Mouse (Mus musculus) hindbrain, postnatal 0 days (tissue): ENCODE measurements around the gene Gsta4. TPM values are rescaled to one million over a fixed set of nuclear protein-coding genes. Genes with fewer than 3 reads are reported as not detected.
"Not testable (repeated sequence)": the region's sequence is repeated elsewhere in the genome, so short reads cannot be mapped to it uniquely, and the experiment has no call there.

Source experiments
- ATAC-seq: fragments of 200-750 bp; cut with Nextera tagmentation; 2 replicates; pipeline ENCODE4 v1.8.0; 2017; ENCODE audit warnings: mild to moderate bottlenecking, moderate TSS enrichment, moderate library complexity
- DNase-seq: peaks from one replicate; pipeline ENCODE4 v3.0.0-alpha.2; 2015; ENCODE audit warnings: low spot score
- H3K27ac ChIP-seq: fragments of 300-500 bp; sonication (generic); 2 replicates; pipeline ENCODE4 v1.5.1; 2014; ENCODE audit warnings: mild to moderate bottlenecking
- H3K27me3 ChIP-seq: fragments of 300-500 bp; sonication (generic); 2 replicates; pipeline ENCODE4 v1.6.1; 2014; ENCODE audit warnings: low read length, mixed read lengths; ENCODE audit not compliant: insufficient read depth
- H3K36me3 ChIP-seq: fragments of 300-500 bp; sonication (generic); 2 replicates; pipeline ENCODE4 v1.6.1; 2014; ENCODE audit warnings: low read length, mixed read lengths; ENCODE audit not compliant: insufficient read depth
- H3K4me1 ChIP-seq: fragments of 300-500 bp; sonication (generic); 2 replicates; pipeline ENCODE4 v1.6.1; 2014; ENCODE audit warnings: antibody characterized with exemption, low read length, mixed read lengths; ENCODE audit not compliant: insufficient read depth
- H3K4me2 ChIP-seq: fragments of 300-500 bp; sonication (generic); 2 replicates; pipeline ENCODE4 v1.6.1; 2014; ENCODE audit warnings: low read depth, mild to moderate bottlenecking, low read length, moderate library complexity, mixed read lengths
- H3K4me3 ChIP-seq: fragments of 300-500 bp; sonication (generic); 2 replicates; pipeline ENCODE4 v1.5.1; 2014; ENCODE audit warnings: low read length
- H3K9ac ChIP-seq: fragments of 300-500 bp; sonication (generic); replicated peaks from 2 replicates; pipeline ENCODE4 v1.6.1; 2014; ENCODE audit warnings: mild to moderate bottlenecking, low read length, moderate library complexity, mixed read lengths
- H3K9me3 ChIP-seq: fragments of 300-500 bp; sonication (generic); 2 replicates; pipeline ENCODE4 v1.6.1; 2016; ENCODE audit warnings: low read length, mixed read lengths
- CTCF ChIP-seq: IDR thresholded peaks from 2 replicates; pipeline ENCODE4 v1.5.1; 2016; ENCODE audit warnings: antibody characterized with exemption, control low read depth, low read depth
- WGBS: fragments of 180-500 bp; shearing (Covaris S2); extraction: QIAGEN DNeasy Blood & Tissue Kit; methylation state at CpG from one replicate; pipeline ENCODE4 v1.1.7; 2014; 5-methylcytosine and 5-hydroxymethylcytosine counted together
- polyA plus RNA-seq: library from polyadenylated mRNA; unstranded; fragments of >200 nt; fragmentation: Nextera tagmentation; extraction: Ambion mirVana; gene quantifications from 2 replicates; pipeline ENCODE4 v1.2.1, GENCODE M21; 2015
- total RNA-seq: library from RNA; depleted of rRNA; stranded (reverse); fragments of >200 nt; gene quantifications from 2 replicates; pipeline ENCODE4 v1.2.3, GENCODE M21; 2014; rRNA removed

Gene Gsta4
- total and polyA plus RNA-seq, 2 experiments from 2014 or later, result 17.5 to 55.1 TPM

DNA sequence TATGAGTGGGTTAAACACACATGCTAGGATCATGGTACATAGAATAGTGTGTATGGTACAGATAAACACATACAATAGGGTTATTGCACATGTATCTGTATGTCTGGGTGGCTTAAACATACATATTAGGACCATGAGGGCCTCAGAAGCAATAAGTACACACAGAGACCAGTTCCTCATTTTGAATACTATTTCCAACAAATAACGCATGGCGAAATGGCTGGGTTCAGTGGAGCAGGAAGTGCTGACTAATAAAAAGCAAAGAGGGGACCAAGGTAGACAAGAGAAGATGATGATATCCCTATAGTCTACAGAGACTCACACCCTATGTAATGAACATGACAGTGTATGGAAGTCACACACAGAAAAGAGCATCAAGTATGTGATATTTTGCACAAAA lies 45.5 kb downstream of the Gsta4 start:
- no peaks in the 10 kb centered on the region for H3K27me3 ChIP-seq
- WGBS, result 94% methylated on average over 2 of the region's 2 CpGs
- H3K36me3 ChIP-seq, result no peaks in the 10 kb centered on the region
- H3K9me3 ChIP-seq, result no peaks in the 10 kb centered on the region
- DNase-seq (no peak), ATAC-seq (no peak)
- H3K4me2 ChIP-seq, result no peak overlapping the region
- no peak overlapping the region for H3K27ac ChIP-seq
- no peaks in the 10 kb centered on the region for H3K4me1 ChIP-seq
- no peak overlapping the region for H3K4me3 ChIP-seq
- no peak for TF ChIP-seq CTCF
- H3K9ac ChIP-seq, result no peak overlapping the region

DNA sequence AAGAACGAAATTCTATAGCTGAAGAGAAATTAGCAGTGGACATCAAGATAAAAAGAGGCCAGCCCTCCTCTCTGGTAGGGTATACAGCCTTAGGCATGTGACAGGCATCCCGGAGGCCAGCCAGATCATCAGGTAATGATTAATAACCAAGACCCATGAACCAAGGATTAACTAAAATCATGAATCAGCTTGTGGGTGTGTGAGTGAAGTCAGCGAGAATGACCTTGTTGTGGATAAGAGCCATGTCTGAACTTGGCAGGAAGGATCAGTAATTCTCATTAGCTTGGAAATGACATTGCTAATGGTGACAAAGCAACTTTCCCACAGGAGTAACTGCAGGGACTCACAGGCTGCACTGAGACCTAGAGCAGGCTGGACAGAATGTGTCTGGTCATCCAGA lies 47.1 kb downstream of the Gsta4 start:
- not testable (repeated sequence) for H3K27ac ChIP-seq, H3K4me3 ChIP-seq, H3K36me3 ChIP-seq, H3K9ac ChIP-seq, ATAC-seq, H3K4me1 ChIP-seq, DNase-seq, H3K27me3 ChIP-seq, H3K4me2 ChIP-seq, H3K9me3 ChIP-seq
- 64% methylated on average over 3 of the region's 3 CpGs for WGBS

DNA sequence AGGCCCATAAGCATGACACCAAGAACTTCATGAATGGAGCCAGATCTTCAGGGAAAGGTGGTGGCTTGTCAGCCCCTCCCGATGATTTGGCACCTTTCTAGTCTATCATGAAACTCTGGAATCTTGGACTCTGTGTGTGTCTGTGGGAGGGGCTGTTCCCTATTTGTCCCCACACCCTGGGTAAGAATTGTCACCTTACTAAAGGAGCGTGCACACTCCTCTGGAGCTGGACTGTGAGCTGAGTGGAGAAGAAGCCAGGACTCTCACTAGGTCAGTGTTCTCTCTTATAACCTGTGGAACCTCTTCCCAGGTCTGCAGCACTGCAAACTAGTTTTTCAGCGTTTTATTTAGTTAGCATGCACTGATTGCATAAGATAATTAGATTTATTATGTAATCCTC lies 47.9 kb downstream of the Gsta4 start, which contains the start of gene Gsta1:
Gsta1 (plus strand) TSS at position 196 of the 400 bp plus-strand sequence.
- not testable (repeated sequence) for H3K27ac ChIP-seq, H3K36me3 ChIP-seq, DNase-seq, H3K27me3 ChIP-seq, H3K9ac ChIP-seq, H3K4me3 ChIP-seq, H3K9me3 ChIP-seq, H3K4me2 ChIP-seq, H3K4me1 ChIP-seq, ATAC-seq
- WGBS, result 76% methylated on average over 1 of the region's 3 CpGs

DNA sequence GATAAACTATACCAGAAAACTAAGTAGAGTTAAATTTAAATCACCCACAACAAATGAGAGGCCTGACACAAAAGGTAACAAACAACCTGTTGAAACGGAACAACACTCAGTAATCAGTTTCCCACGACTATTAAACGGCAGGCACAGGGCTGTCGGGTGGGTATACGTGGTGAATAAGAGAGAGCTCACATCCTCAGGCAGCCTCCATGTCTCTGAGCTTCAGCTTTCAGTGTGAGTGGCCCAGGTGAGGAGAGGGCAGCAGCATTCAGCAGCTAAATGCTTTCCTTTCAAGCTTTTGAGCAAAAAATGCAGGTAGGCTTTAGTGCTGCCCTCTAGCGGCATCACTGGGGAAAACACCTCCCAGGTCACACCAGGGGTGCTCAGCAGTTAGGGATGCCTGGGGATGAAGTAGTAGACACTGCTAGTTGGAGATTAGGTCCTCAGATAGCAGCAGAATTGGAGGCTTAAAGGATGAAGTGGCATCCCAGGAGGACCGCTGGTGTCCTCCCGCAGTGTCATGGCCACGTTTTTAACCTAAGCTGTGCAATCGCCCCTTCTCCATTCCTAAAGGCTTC lies 50.6 kb downstream of the Gsta4 start:
- not testable (repeated sequence) for DNase-seq, H3K4me2 ChIP-seq, H3K27ac ChIP-seq, H3K9ac ChIP-seq, H3K4me1 ChIP-seq, H3K4me3 ChIP-seq, H3K36me3 ChIP-seq, H3K27me3 ChIP-seq, H3K9me3 ChIP-seq, ATAC-seq
- no CpG with 5 or more reads among the region's 10 CpGs for WGBS

DNA sequence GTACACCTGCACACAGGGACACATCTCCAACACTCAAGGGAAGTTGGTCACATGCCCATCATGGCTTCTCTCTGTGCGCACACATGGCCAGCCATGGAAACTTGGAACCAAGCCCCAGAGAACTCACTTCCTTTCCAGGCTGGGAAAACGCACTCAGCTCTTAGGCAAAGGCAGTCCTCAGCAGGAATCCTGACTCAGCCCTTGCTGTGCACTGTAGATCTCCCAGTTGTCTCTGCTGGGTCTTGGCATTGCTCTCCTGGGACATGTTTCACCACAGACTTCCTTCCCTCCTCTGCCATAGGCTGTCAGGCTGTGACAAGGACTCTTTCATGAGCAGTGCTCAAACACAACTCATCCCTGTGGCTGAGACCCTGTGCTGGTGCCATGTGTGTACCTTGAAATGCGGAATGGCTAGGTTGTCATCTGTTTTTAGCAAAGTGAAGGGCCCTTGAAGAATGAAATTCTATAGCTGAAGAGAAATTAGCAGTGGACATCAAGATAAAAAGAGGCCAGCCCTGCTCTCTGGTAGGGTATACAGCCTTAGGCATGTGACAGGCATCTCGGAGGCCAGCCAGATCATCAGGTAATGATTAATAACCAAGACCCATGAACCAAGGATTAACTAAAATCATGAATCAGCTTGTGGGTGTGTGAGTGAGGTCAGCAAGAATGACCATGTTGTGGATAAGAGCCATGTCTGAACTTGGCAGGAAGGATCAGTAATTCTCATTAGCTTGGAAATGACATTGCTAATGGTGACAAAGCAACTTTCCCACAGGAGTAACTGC lies 73.3 kb downstream of the Gsta4 start:
- WGBS, result 76% methylated on average over 4 of the region's 4 CpGs
- DNase-seq, H3K36me3 ChIP-seq, H3K27me3 ChIP-seq, H3K4me3 ChIP-seq, H3K4me2 ChIP-seq, ATAC-seq, H3K4me1 ChIP-seq, H3K9me3 ChIP-seq, H3K9ac ChIP-seq, H3K27ac ChIP-seq: not testable (repeated sequence)

DNA sequence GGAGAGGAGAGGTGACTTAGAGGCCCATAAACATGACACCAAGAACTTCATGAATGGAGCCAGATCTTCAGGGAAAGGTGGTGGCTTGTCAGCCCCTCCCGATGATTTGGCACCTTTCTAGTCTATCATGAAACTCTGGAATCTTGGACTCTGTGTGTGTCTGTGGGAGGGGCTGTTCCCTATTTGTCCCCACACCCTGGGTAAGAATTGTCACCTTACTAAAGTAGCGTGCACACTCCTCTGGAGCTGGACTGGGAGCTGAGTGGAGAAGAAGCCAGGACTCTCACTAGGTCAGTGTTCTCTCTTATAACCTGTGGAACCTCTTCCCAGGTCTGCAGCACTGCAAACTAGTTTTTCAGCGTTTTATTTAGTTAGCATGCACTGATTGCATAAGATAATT lies 74.3 kb downstream of the Gsta4 start, which contains the start of gene Gm3776:
Gm3776 (plus strand) TSS at position 216 of the 400 bp plus-strand sequence.
- H3K4me2 ChIP-seq, H3K36me3 ChIP-seq, DNase-seq, ATAC-seq, H3K4me1 ChIP-seq, H3K9me3 ChIP-seq, H3K9ac ChIP-seq, H3K27me3 ChIP-seq, H3K27ac ChIP-seq, H3K4me3 ChIP-seq: not testable (repeated sequence)
- 95% methylated on average over 1 of the region's 3 CpGs for WGBS

Other genes starting within 250 kb of the Gsta4 start
- 0.10 TPM in 1 of 2 replicates, not detected in the other for gene Gcm1, start 130.8 kb upstream of the Gsta4 start, total RNA-seq
- gene Gcm1, start 130.8 kb upstream of the Gsta4 start, polyA plus RNA-seq, result 0.09 and 0.11 TPM in 2 replicates
- 107 and 109 TPM in 2 replicates for gene Fbxo9, start 73.7 kb upstream of the Gsta4 start, total RNA-seq
- 86.7 and 88.9 TPM in 2 replicates for gene Fbxo9, start 73.7 kb upstream of the Gsta4 start, polyA plus RNA-seq
- gene Ick, start 73.6 kb upstream of the Gsta4 start, total RNA-seq, result 36.7 and 41.2 TPM in 2 replicates
- gene Ick, start 73.6 kb upstream of the Gsta4 start, polyA plus RNA-seq, result 29.3 and 35.2 TPM in 2 replicates
- not detected in 2 replicates for gene Gsta1, start 47.9 kb downstream of the Gsta4 start, total RNA-seq
- not detected in 2 replicates for gene Gsta1, start 47.9 kb downstream of the Gsta4 start, polyA plus RNA-seq
- gene Gm3776, start 74.4 kb downstream of the Gsta4 start, total RNA-seq, result not detected in 2 replicates
- not detected in 2 replicates for gene Gm3776, start 74.4 kb downstream of the Gsta4 start, polyA plus RNA-seq
- not detected in 2 replicates for gene Gm10639, start 107.1 kb downstream of the Gsta4 start, total RNA-seq
- not detected in 2 replicates for gene Gm10639, start 107.1 kb downstream of the Gsta4 start, polyA plus RNA-seq
- gene Omt2a, start 132.0 kb downstream of the Gsta4 start, total RNA-seq, result not detected in 2 replicates
- not detected in 2 replicates for gene Omt2a, start 132.0 kb downstream of the Gsta4 start, polyA plus RNA-seq
- gene Omt2b, start 144.8 kb downstream of the Gsta4 start, total RNA-seq, result not detected in 2 replicates
- not detected in 2 replicates for gene Omt2b, start 144.8 kb downstream of the Gsta4 start, polyA plus RNA-seq
- not detected in 2 replicates for gene Gsta2, start 173.0 kb downstream of the Gsta4 start, total RNA-seq
- gene Gsta2, start 173.0 kb downstream of the Gsta4 start, polyA plus RNA-seq, result not detected in 2 replicates
- gene Dppa5a, start 185.4 kb downstream of the Gsta4 start, total RNA-seq, result 1.4 and 1.8 TPM in 2 replicates
- 5.8 and 6.2 TPM in 2 replicates for gene Dppa5a, start 185.4 kb downstream of the Gsta4 start, polyA plus RNA-seq
- gene Ooep, start 196.0 kb downstream of the Gsta4 start, total RNA-seq, result 1.7 and 2.9 TPM in 2 replicates
- 4.5 and 4.7 TPM in 2 replicates for gene Ooep, start 196.0 kb downstream of the Gsta4 start, polyA plus RNA-seq
- 0.72 TPM in 1 of 2 replicates, not detected in the other for gene Ddx43, start 213.0 kb downstream of the Gsta4 start, total RNA-seq
- 0.38 and 0.59 TPM in 2 replicates for gene Ddx43, start 213.0 kb downstream of the Gsta4 start, polyA plus RNA-seq